In genomic region chr9:120184499-120184898, GRCm38 (mm10) we compare ENCODE assay signal across 8 mouse cellular contexts. TPM values are rescaled to one million over a fixed set of nuclear protein-coding genes. Genes with fewer than 3 reads are reported as not detected.
DNase-seq lines count a peak whose midpoint lies in the region; ATAC-seq and TF ChIP-seq lines count a peak whose summit lies in the region.

No protein-coding gene starts in this region.

- peak; percentile 42 for TF ChIP-seq CTCF in gastrocnemius, adult 2 months (IDR thresholded peaks at IDR 0.05)

- H3K4me3 ChIP-seq in gastrocnemius, adult 2 months: no peak overlapping the region

- peak; percentile 41 for DNase-seq in gastrocnemius, adult 2 months
- DNase-seq in gastrocnemius, postnatal 25 days: no peak
- peak; percentile 49 for DNase-seq in NIH3T3 (ENCODE audit: low read depth)
- peak; percentile 73 for DNase-seq in embryo, embryonic 10 days (ENCODE audit: low spot score)
- peak; percentile 35 to 54 for DNase-seq in heart, postnatal 14 days
- DNase-seq in left cerebral cortex, adult 11 months (ENCODE audit: low spot score): peak; percentile 61
- peak; percentile 14 for DNase-seq in naive thymus-derived CD4-positive, alpha-beta T cell, adult 2 months (ENCODE audit: low read depth)

- H3K27ac ChIP-seq in gastrocnemius, adult 2 months: no peak overlapping the region

- intact Hi-C loops in gastrocnemius, adult 2 months (cut with DNase I): no loop called here
- intact Hi-C loops in heart, postnatal 14 days (cut with DNase I): no loop called here

- no peak for ATAC-seq in megakaryocyte, adult 5-6 weeks (ENCODE audit: poor library complexity, severe bottlenecking)

RNA-seq across cellular contexts. Expression of gene Mobp, which starts 35.0 kb away (rescaled TPM):
- total RNA-seq in gastrocnemius, adult 2 months (2021): not detected
- total RNA-seq in gastrocnemius, postnatal 25 days (2021): not detected
- not detected for total RNA-seq in heart, postnatal 14 days (2021)
- total RNA-seq in megakaryocyte, adult 5-6 weeks (2015): not detected in 2 replicates
- not detected in 2 replicates for total RNA-seq in megakaryocyte, adult 5-6 weeks (2017)

RNA-seq across cellular contexts. Expression of gene Rpsa, which starts 57.0 kb away (rescaled TPM):
- 100 to 1,000 TPM; 395 to 503 TPM for total RNA-seq in gastrocnemius, adult 2 months (2021)
- total RNA-seq in gastrocnemius, postnatal 25 days (2021): 100 to 1,000 TPM; 388 to 402 TPM
- 100 to 1,000 TPM; 475 to 558 TPM for total RNA-seq in heart, postnatal 14 days (2021)
- total RNA-seq in megakaryocyte, adult 5-6 weeks (2015): 2,172 and 2,241 TPM in 2 replicates
- total RNA-seq in megakaryocyte, adult 5-6 weeks (2017): 3,573 and 3,619 TPM in 2 replicates
